Mouse (Mus musculus): Measurements from ENCODE around the gene Parp9. TPM values are rescaled to one million over a fixed set of nuclear protein-coding genes. Genes with fewer than 3 reads are reported as not detected.
"Not testable (repeated sequence)": the region's sequence is repeated elsewhere in the genome, so short reads cannot be mapped to it uniquely, and the experiment has no call there.

Parp9 gene
- polyA plus RNA-seq (2014; fragmentation: Nextera tagmentation; extraction: Ambion mirVana) = 2.7 and 3.2 TPM in 2 replicates

DNA sequence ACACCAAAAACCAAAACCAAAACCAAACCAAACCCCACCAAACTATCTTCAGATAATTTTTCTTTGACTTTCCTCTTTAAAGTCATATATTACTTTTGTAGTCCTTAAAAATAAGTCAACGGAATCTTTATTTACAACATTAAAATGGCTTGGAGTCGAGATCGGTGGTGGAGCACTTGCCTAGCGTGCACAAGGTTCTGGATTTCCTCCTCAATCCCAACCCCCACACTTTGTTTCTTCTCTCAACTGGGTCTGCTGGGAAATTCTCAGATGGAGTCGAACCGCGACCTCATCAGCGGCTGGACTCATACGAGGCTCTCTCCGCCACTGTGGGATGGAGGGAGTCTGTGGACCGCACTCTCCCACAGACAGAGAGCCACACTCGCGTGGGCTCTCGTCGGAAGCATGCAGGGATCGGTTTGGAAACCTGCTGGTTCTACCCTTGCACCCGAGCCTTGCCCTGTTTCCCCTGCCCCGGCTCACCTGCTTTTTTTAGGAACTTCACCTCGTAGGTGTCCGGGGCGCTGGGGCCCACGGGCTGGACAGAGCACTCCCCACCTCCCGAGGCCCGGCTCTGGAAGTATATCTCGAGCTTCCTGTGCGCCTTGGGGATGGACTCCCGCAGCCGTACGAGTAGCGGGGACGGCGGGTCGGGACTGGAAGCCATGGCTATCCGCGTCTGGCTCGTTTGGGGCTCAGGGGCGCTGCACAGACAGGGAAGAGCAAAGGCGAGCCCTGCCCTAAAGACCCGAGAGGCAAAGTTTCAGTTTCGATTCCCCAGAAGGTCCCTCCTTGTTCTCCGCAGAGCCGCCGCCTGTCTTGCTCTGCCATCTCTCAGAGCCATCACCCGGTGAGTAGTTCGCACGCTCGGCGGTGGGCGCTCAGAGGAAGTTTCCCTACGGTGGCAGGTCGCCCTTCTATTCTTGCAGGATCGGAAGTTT lies at the start of gene Parp9, which contains the start of gene Dtx3l:
Gene Parp9, plus strand, starts transcription at position 260 of the 941 bp plus-strand sequence.
Gene Dtx3l, minus strand, starts transcription at position 941 of the 941 bp plus-strand sequence.
- 0 out of 2 replicates have a peak, but pooled peaks have one; percentile 23 for ATAC-seq (replicated peaks; ENCODE audit: insufficient number of reproducible peaks, low FRiP score, low TSS enrichment, low read depth)
- Histone ChIP-seq H3K4me1 (ENCODE audit: control insufficient read depth, insufficient read depth, low read length) (no peaks in the 10 kb centered on the region), H3K4me2 (ENCODE audit: low read depth, low read length) (peak within 1 kb of the TSS; percentile 87), H3K4me3 (ENCODE audit: low read depth, low read length) (peak within 1 kb of the TSS; percentile 45), H3K27ac (replicated peaks; ENCODE audit: low read depth, low read length) (no peak within 1 kb of the TSS), H3K27me3 (ENCODE audit: control insufficient read depth, insufficient read depth, low read length) (no peaks in the 10 kb centered on the region; the same call in 1 of the 2 replicates), H3K9ac (replicated peaks; ENCODE audit: low read length) (peak within 1 kb of the TSS; percentile 68), H3K36me3 (replicated peaks; ENCODE audit: control insufficient read depth, insufficient read depth, low read depth, low read length) (no peaks in the 10 kb centered on the region), H3K9me3 (replicated peaks; ENCODE audit: control insufficient read depth, low read length) (no peaks in the 10 kb centered on the region)
- 2% methylated on average over 52 of the region's 52 CpGs for WGBS
- DNase-seq (ENCODE audit: low spot score) = peak; percentile 60

DNA sequence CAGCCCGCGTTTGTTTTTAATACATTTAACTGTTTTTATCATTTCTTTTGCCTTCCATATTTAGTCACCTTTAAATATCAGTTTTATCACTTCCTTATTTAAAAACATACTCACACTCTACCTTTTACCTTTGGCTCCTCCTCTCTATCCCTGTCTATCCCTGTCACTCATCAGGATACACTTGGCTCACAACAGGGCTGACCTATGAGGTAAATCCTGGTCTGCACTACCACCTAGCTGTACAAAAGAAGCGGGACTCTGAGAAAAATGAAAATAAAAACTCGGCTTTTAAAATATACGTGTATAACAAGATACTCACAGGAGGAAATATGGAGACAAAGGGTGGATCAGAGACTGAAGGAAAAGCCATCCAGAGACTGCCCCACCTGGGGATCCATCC lies 49.4 kb upstream of the Parp9 start:
- Histone ChIP-seq H3K4me2 (ENCODE audit: low read depth, low read length) (no peak overlapping the region), H3K4me1 (ENCODE audit: control insufficient read depth, insufficient read depth, low read length) (no peaks in the 10 kb centered on the region), H3K9me3 (replicated peaks; ENCODE audit: control insufficient read depth, low read length) (no peaks in the 10 kb centered on the region), H3K27ac (replicated peaks; ENCODE audit: low read depth, low read length) (no peak overlapping the region), H3K9ac (replicated peaks; ENCODE audit: low read length) (no peak overlapping the region), H3K27me3 (ENCODE audit: control insufficient read depth, insufficient read depth, low read length) (no peaks in the 10 kb centered on the region), H3K4me3 (ENCODE audit: low read depth, low read length) (no peak overlapping the region), H3K36me3 (replicated peaks; ENCODE audit: control insufficient read depth, insufficient read depth, low read depth, low read length) (no peaks in the 10 kb centered on the region)
- no peak for DNase-seq (ENCODE audit: low spot score)
- WGBS = 93% methylated on average over 5 of the region's 5 CpGs
- ATAC-seq (replicated peaks; ENCODE audit: insufficient number of reproducible peaks, low FRiP score, low TSS enrichment, low read depth) = no peak

DNA sequence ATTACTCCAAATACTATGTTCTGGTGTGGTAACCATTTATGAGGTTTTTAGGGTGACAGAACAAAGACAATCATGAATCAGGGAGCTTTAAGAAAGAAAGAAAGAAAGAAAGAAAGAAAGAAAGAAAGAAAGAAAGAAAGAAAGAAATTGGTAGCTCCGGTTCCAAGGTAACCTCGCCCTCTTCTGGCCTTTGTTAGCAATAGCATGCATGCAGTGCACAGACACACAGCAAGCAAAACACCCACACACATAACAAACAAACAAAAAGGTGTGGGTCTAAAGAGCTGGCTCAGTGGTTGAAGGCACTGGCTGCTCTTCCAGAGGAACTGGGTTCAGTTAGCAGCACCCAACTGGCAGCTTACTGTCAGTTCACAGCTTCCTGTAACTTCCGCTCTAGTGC lies 47.6 kb upstream of the Parp9 start:
- Histone ChIP-seq H3K9me3 (replicated peaks; ENCODE audit: control insufficient read depth, low read length) (no peaks in the 10 kb centered on the region), H3K36me3 (replicated peaks; ENCODE audit: control insufficient read depth, insufficient read depth, low read depth, low read length) (no peaks in the 10 kb centered on the region), H3K27me3 (ENCODE audit: control insufficient read depth, insufficient read depth, low read length) (no peaks in the 10 kb centered on the region), H3K4me1 (ENCODE audit: control insufficient read depth, insufficient read depth, low read length) (no peaks in the 10 kb centered on the region), H3K4me3 (ENCODE audit: low read depth, low read length) (no peak overlapping the region), H3K9ac (replicated peaks; ENCODE audit: low read length) (no peak overlapping the region), H3K4me2 (ENCODE audit: low read depth, low read length) (no peak overlapping the region), H3K27ac (replicated peaks; ENCODE audit: low read depth, low read length) (no peak overlapping the region)
- WGBS = 74% methylated on average over 3 of the region's 3 CpGs
- ATAC-seq (replicated peaks; ENCODE audit: insufficient number of reproducible peaks, low FRiP score, low TSS enrichment, low read depth) = no peak
- DNase-seq (ENCODE audit: low spot score) = no peak

DNA sequence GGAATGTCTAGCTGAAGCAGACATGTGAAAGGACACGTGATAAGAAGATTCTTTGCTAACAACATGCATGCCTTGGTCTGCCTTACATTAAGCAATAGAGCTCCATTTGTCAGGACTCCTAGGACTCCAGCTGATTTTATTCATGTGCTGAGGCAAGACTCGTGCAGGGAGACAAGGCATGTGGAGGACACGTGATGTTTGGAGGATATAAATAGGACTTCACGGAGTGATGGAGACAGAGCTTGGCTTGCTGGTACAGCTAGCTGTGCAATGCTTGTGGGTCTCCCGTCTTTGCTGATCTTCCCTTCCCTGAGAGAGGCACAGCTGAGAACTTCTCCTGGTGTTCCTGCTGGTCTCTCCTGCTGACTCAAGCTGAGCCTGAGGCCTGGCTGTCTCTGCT lies 46.7 kb upstream of the Parp9 start:
- not testable (repeated sequence) for H3K27ac ChIP-seq (replicated peaks; ENCODE audit: low read depth, low read length); H3K4me3 ChIP-seq (ENCODE audit: low read depth, low read length); H3K9ac ChIP-seq (replicated peaks; ENCODE audit: low read length); ATAC-seq (replicated peaks; ENCODE audit: insufficient number of reproducible peaks, low FRiP score, low TSS enrichment, low read depth); DNase-seq (ENCODE audit: low spot score); H3K4me1 ChIP-seq (ENCODE audit: control insufficient read depth, insufficient read depth, low read length); H3K4me2 ChIP-seq (ENCODE audit: low read depth, low read length); H3K36me3 ChIP-seq (replicated peaks; ENCODE audit: control insufficient read depth, insufficient read depth, low read depth, low read length); H3K9me3 ChIP-seq (replicated peaks; ENCODE audit: control insufficient read depth, low read length); H3K27me3 ChIP-seq (ENCODE audit: control insufficient read depth, insufficient read depth, low read length)
- 79% methylated on average over 5 of the region's 5 CpGs for WGBS

DNA sequence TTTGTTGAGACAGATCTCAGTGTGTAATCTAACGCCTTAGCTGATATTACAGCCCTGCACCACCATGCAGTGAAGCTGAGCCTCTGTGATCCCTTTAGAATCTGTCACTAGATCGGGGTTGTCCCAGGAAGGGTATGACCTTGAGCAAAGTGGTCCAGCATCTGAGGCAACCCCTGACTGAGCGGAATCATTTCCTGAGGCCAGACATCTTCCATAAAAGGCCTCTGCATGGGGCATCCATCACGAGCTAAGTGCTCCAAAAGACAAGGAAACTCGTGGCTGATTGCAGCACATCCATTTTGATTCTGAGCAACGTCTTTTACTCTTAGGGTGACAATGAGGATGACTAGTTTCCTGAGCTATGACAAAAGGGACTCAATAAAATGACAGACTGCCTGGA lies 43.3 kb upstream of the Parp9 start:
- Histone ChIP-seq H3K9ac (replicated peaks; ENCODE audit: low read length) (no peak overlapping the region), H3K36me3 (replicated peaks; ENCODE audit: control insufficient read depth, insufficient read depth, low read depth, low read length) (no peaks in the 10 kb centered on the region), H3K4me1 (ENCODE audit: control insufficient read depth, insufficient read depth, low read length) (no peaks in the 10 kb centered on the region), H3K4me2 (ENCODE audit: low read depth, low read length) (no peak overlapping the region), H3K9me3 (replicated peaks; ENCODE audit: control insufficient read depth, low read length) (no peaks in the 10 kb centered on the region), H3K27ac (replicated peaks; ENCODE audit: low read depth, low read length) (no peak overlapping the region), H3K4me3 (ENCODE audit: low read depth, low read length) (no peak overlapping the region), H3K27me3 (ENCODE audit: control insufficient read depth, insufficient read depth, low read length) (no peaks in the 10 kb centered on the region)
- ATAC-seq (replicated peaks; ENCODE audit: insufficient number of reproducible peaks, low FRiP score, low TSS enrichment, low read depth) = no peak
- WGBS = 72% methylated on average over 6 of the region's 6 CpGs
- DNase-seq (ENCODE audit: low spot score) = no peak

DNA sequence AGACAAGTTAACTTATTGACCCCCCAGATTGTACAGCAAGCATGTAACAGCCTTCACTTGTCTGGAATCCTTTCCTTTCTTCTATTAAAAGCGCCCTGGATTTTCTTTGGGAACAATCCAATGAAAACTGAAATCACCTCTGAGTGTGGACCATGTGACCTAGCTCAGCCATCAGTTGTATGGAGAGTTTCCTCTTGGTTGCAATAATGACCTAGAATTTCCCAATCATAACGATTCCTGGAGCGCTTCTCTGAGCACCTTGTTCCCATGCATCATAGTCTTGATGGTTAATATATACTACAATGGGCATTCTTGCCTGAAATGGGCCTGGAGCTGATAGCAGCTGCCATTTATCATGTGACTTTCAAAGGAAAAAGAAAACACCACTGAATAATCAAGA lies 37.7 kb upstream of the Parp9 start:
- no peak overlapping the region for H3K9ac ChIP-seq (replicated peaks; ENCODE audit: low read length)
- WGBS = 85% methylated on average over 3 of the region's 3 CpGs
- no peak overlapping the region for H3K4me3 ChIP-seq (ENCODE audit: low read depth, low read length)
- no peak for ATAC-seq (replicated peaks; ENCODE audit: insufficient number of reproducible peaks, low FRiP score, low TSS enrichment, low read depth)
- no peaks in the 10 kb centered on the region for H3K9me3 ChIP-seq (replicated peaks; ENCODE audit: control insufficient read depth, low read length)
- DNase-seq (ENCODE audit: low spot score) = no peak
- H3K4me2 ChIP-seq (ENCODE audit: low read depth, low read length) = no peak overlapping the region
- no peaks in the 10 kb centered on the region for H3K36me3 ChIP-seq (replicated peaks; ENCODE audit: control insufficient read depth, insufficient read depth, low read depth, low read length)
- H3K4me1 ChIP-seq (ENCODE audit: control insufficient read depth, insufficient read depth, low read length) = no peaks in the 10 kb centered on the region
- H3K27ac ChIP-seq (replicated peaks; ENCODE audit: low read depth, low read length) = no peak overlapping the region
- no peaks in the 10 kb centered on the region for H3K27me3 ChIP-seq (ENCODE audit: control insufficient read depth, insufficient read depth, low read length)

DNA sequence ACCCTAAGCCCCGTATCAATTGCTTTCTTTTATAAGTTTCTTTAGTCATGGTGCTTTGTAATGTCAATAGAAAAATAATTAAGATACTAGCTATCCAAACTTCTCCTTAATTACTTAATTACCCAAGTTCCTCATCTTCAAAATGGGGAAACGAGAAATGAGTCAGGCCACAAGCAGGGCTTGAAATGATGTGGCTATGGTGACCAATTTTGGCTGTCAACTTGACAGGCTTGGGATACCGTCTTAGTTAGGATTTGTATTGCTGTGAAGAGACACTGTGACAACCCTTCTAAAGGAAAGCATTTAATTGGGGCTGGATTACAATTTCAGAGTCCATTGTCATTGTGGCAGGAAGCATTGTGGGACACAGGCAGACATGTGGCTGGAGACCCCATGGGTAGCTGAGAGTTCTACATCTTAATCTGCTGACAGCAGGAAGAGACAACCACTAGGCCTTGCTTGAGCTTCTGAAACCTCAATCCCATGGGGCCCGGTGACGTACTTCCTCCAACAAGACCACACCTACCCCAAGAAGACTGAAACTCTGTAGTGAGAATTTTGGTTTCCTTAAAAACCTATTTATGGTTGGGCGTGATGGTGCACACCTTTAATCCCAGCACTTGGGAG lies 35.1 kb upstream of the Parp9 start:
- no peaks in the 10 kb centered on the region for H3K36me3 ChIP-seq (replicated peaks; ENCODE audit: control insufficient read depth, insufficient read depth, low read depth, low read length)
- H3K4me3 ChIP-seq (ENCODE audit: low read depth, low read length) = no peak overlapping the region
- no peak overlapping the region for H3K4me2 ChIP-seq (ENCODE audit: low read depth, low read length)
- no peaks in the 10 kb centered on the region for H3K4me1 ChIP-seq (ENCODE audit: control insufficient read depth, insufficient read depth, low read length)
- DNase-seq (ENCODE audit: low spot score) = no peak
- H3K9me3 ChIP-seq (replicated peaks; ENCODE audit: control insufficient read depth, low read length) = no peaks in the 10 kb centered on the region
- 85% methylated on average over 6 of the region's 6 CpGs for WGBS
- H3K27ac ChIP-seq (replicated peaks; ENCODE audit: low read depth, low read length) = no peak overlapping the region
- no peak overlapping the region for H3K9ac ChIP-seq (replicated peaks; ENCODE audit: low read length)
- no peak for ATAC-seq (replicated peaks; ENCODE audit: insufficient number of reproducible peaks, low FRiP score, low TSS enrichment, low read depth)
- no peaks in the 10 kb centered on the region for H3K27me3 ChIP-seq (ENCODE audit: control insufficient read depth, insufficient read depth, low read length)

Measured in embryonic facial prominence, embryonic 11.5 days (tissue).